21 mouse cellular contexts compared by ENCODE assay signal in the genomic region with DNA sequence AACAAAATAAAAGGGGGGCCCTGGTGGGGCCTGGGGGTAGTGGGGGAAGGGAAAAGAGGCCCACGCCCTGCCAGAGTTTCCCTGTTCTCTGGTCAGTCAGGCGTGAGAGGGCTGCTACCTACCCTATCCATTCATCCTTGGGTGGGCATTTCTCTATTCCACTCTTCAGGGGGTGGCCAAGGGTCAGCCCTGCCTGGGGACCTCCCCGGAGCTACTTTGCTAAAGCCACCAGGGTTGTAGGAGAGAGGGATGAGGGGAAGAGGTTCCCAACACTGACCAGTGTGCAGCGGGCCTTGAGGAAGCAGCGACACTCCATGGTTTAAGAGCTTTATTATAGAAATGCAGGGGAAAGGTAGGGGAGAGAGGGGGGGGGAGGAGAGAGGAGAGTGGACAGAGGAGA.
"Had no signal": no experiment of that assay in that cellular context is flagged by ENCODE, and none has a peak within 500 bp of the region (broad histone marks: within the 10 kb centered on the region; RNA-seq: fewer than 3 reads in every experiment).

No protein-coding gene starts in this region.

- H3K36me3 ChIP-seq: limb, embryonic 10.5 days; limb, embryonic 13.5 days; liver, embryonic 12.5 days; liver, embryonic 15.5 days; lung, embryonic 15.5 days; midbrain, embryonic 12.5 days; neural tube, embryonic 12.5 days; neural tube, embryonic 15.5 days had no signal

- H3K4me1 ChIP-seq: limb, embryonic 10.5 days; limb, embryonic 13.5 days; liver, embryonic 12.5 days; liver, embryonic 15.5 days; lung, embryonic 15.5 days; megakaryocyte, embryonic 14.5 days; midbrain, embryonic 12.5 days; neural tube, embryonic 12.5 days; neural tube, embryonic 15.5 days had no signal

- H3K9ac ChIP-seq: limb, embryonic 13.5 days; liver, embryonic 12.5 days; liver, embryonic 15.5 days; lung, embryonic 15.5 days; midbrain, embryonic 12.5 days; neural tube, embryonic 12.5 days; neural tube, embryonic 15.5 days had no signal

- H3K9me3 ChIP-seq: limb, embryonic 10.5 days; limb, embryonic 13.5 days; liver, embryonic 12.5 days; liver, embryonic 15.5 days; lung, embryonic 15.5 days; megakaryocyte, embryonic 14.5 days; midbrain, embryonic 12.5 days; neural tube, embryonic 12.5 days; neural tube, embryonic 15.5 days had no signal

- H3K4me2 ChIP-seq: limb, embryonic 13.5 days; liver, embryonic 12.5 days; liver, embryonic 15.5 days; lung, embryonic 15.5 days; midbrain, embryonic 12.5 days; neural tube, embryonic 12.5 days; neural tube, embryonic 15.5 days had no signal

- H3K27ac ChIP-seq: layer of hippocampus, adult 2 months; limb, embryonic 10.5 days; limb, embryonic 13.5 days; liver, embryonic 12.5 days; liver, embryonic 15.5 days; lung, embryonic 15.5 days; midbrain, embryonic 12.5 days; neural tube, embryonic 12.5 days; neural tube, embryonic 15.5 days had no signal

- DNase-seq: kidney, adult 8-10 months; kidney, postnatal 25 days; layer of hippocampus, adult 9-11 months; liver; lung, adult 18-20 months; lung, postnatal 10 days; lung, postnatal 36 days; thymus, adult 18-20 months; thymus, postnatal 36 days had no signal

- H3K4me3 ChIP-seq: layer of hippocampus, adult 2 months; limb, embryonic 10.5 days; limb, embryonic 13.5 days; liver, embryonic 12.5 days; liver, embryonic 15.5 days; lung, embryonic 15.5 days; megakaryocyte, embryonic 14.5 days; midbrain, embryonic 12.5 days; neural tube, embryonic 12.5 days; neural tube, embryonic 15.5 days had no signal

- ATAC-seq: intestine, postnatal 0 days; liver, embryonic 12.5 days; midbrain, embryonic 16.5 days had no signal

- H3K27me3 ChIP-seq: limb, embryonic 13.5 days; liver, embryonic 12.5 days; liver, embryonic 15.5 days; lung, embryonic 15.5 days; megakaryocyte, embryonic 14.5 days; midbrain, embryonic 12.5 days; neural tube, embryonic 12.5 days; neural tube, embryonic 15.5 days had no signal
